Mouse (Mus musculus) G1E (cell line): ENCODE measurements around the gene Naa80. TPM values are rescaled to one million over a fixed set of nuclear protein-coding genes. Genes with fewer than 3 reads are reported as not detected.

Source experiments
- ATAC-seq: 2 replicates; pipeline ENCODE4 v1.8.0; 2016; ENCODE audit warnings: mild to moderate bottlenecking; ENCODE audit not compliant: insufficient number of reproducible peaks, poor library complexity, low FRiP score, severe bottlenecking; ENCODE audit errors: extremely low read depth
- DNase-seq: peaks from one replicate; pipeline ENCODE4 v3.0.0; 2012; ENCODE audit warnings: low spot score
- H3K27me3 ChIP-seq: 2 replicates; pipeline ENCODE4 v1.6.1; 2012; ENCODE audit warnings: mild to moderate bottlenecking, low read length, inconsistent platforms; ENCODE audit not compliant: insufficient read depth
- H3K36me3 ChIP-seq: replicated peaks from 2 replicates; pipeline ENCODE3; 2012; ENCODE audit warnings: mild to moderate bottlenecking, inconsistent platforms
- H3K4me1 ChIP-seq: 2 replicates; pipeline ENCODE4 v1.6.1; 2012; ENCODE audit warnings: low read depth, low read length, inconsistent platforms, mixed read lengths; ENCODE audit not compliant: insufficient read depth
- H3K4me3 ChIP-seq: 2 replicates; pipeline ENCODE4 v1.5.1; 2012; ENCODE audit warnings: low read depth, mild to moderate bottlenecking, inconsistent platforms, low read length, moderate library complexity, mixed read lengths
- H3K9me3 ChIP-seq: replicated peaks from 2 replicates; pipeline ENCODE4 v1.6.1; 2012; ENCODE audit warnings: inconsistent platforms
- CTCF ChIP-seq: IDR thresholded peaks from 2 replicates; pipeline ENCODE4 v1.5.1; 2012; ENCODE audit warnings: low read depth, low read length, inconsistent platforms, mixed read lengths
- GATA1 ChIP-seq: IDR thresholded peaks from 2 replicates; pipeline ENCODE4 v1.6.1; 2012; ENCODE audit warnings: borderline replicate concordance, low read length, inconsistent platforms, mixed read lengths
- GATA2 ChIP-seq: IDR thresholded peaks from 2 replicates; pipeline ENCODE4 v1.6.1; 2012; ENCODE audit warnings: low read depth, low read length, inconsistent platforms, borderline replicate concordance
- POLR2AphosphoS5 ChIP-seq: IDR thresholded peaks from 2 replicates; pipeline ENCODE4 v1.6.1; 2012; ENCODE audit warnings: low read depth, low read length, inconsistent platforms; ENCODE audit not compliant: insufficient replicate concordance
- TAL1 ChIP-seq: conservative IDR thresholded peaks from 2 replicates; pipeline ENCODE4 v1.6.1; 2012; ENCODE audit warnings: low read depth, low read length, inconsistent platforms, mixed read lengths
- polyA plus RNA-seq: library from polyadenylated mRNA; stranded (reverse); fragments of >175 nt; gene quantifications from 2 replicates; pipeline ENCODE4 v1.2.3, GENCODE M21; 2012
- total RNA-seq, 2 experiments: library from RNA; stranded (forward) in 1 of 2; stranded (reverse) in 1 of 2; fragments of 200-1000 nt in 1 of 2; fragments of >200 nt in 1 of 2; fragmentation: Nextera tagmentation in 1 of 2; gene quantifications; 2 replicates each; pipeline ENCODE4 v1.2.3; 2014 to 2017

Naa80 gene
- total and polyA plus RNA-seq, 3 experiments = 14.6 to 53.8 (median 17.4) TPM

GRCm38 (mm10) chr9:107540420-107540819, 38.3 kb upstream of the Naa80 start:
- peaks cover 81% of the 10 kb centered on the region for H3K4me1 ChIP-seq
- no peaks in the 10 kb centered on the region for H3K27me3 ChIP-seq
- H3K4me3 ChIP-seq = no peak overlapping the region
- DNase-seq (no peak), ATAC-seq (no peak)
- H3K36me3 ChIP-seq = peaks cover 81% of the 10 kb centered on the region
- H3K9me3 ChIP-seq = no peaks in the 10 kb centered on the region
- TF ChIP-seq GATA2 = no peak
- no peak for TF ChIP-seq TAL1
- TF ChIP-seq CTCF = no peak
- TF ChIP-seq GATA1 = no peak
- no peak for TF ChIP-seq POLR2AphosphoS5

- no peak for TF ChIP-seq TAL1
- no peak for TF ChIP-seq CTCF
- no peak for TF ChIP-seq GATA2
- no peak for TF ChIP-seq GATA1
- no peak for TF ChIP-seq POLR2AphosphoS5
- peak overlapping the region; percentile 79; the same call in 1 of the 2 replicates for H3K4me3 ChIP-seq
- H3K9me3 ChIP-seq = no peaks in the 10 kb centered on the region
- DNase-seq (no peak), ATAC-seq (no peak)
- H3K36me3 ChIP-seq = peaks cover 80% of the 10 kb centered on the region
- H3K27me3 ChIP-seq = no peaks in the 10 kb centered on the region
- H3K4me1 ChIP-seq = peaks cover 79% of the 10 kb centered on the region
Measured at GRCm38 (mm10) chr9:107541005-107541404, 37.7 kb upstream of the Naa80 start.

DNA sequence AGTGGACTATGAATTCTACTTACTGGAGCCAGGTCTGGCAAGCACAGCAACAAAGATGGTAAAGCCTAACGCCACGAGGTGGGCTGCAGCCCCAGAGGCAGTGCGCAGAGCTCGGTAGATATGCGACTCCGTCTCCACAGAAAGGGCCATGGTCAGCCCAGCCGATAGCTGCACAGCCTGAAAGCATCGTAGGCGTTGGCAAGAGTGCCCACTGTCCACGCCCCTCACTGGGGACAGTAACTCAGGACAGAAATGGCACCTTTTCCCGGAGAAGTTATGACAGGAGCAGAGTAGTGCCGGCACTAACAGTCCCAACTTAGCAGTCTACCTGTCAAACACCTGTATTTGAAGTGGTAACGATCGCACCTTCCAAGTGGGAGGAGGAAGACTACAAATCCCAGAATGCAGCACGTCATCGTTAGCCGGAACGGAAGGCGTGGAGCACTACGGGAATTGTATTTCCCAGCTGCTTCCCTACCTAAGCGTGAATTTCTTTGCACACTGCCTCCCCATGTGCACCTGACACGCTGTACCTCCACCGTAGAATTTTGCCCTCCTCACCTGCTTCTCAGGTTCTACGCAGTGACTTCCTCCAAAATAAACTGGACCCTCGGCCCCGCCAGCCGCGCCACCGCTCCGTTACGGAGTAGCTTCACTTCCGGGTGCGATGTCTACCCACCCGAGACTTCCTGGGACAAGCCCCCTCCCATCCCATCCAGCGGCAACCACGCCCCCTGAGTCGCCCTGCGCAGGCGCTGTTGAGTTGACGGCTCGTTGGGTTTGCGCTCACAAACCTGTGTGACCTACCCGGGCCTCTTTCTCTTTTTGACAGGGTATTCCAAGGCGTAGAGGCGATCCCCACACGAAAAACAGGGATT, 37.0 kb upstream of the Naa80 start, which contains the start of the genes Cyb561d2 and Nprl2:
Gene Cyb561d2, minus strand, starts transcription at position 720 of the 878 bp plus-strand sequence.
Gene Nprl2, plus strand, starts transcription at position 753 of the 878 bp plus-strand sequence.
- H3K36me3 ChIP-seq = peaks cover 80% of the 10 kb centered on the region
- TF ChIP-seq GATA1 (no peak), CTCF (no peak), POLR2AphosphoS5 (no peak), GATA2 (no peak), TAL1 (no peak)
- no peaks in the 10 kb centered on the region for H3K9me3 ChIP-seq
- no peaks in the 10 kb centered on the region for H3K27me3 ChIP-seq
- DNase-seq (peak; percentile 94), ATAC-seq (peak; percentile 85)
- H3K4me3 ChIP-seq = peak within 1 kb of the TSS; percentile 79
- peaks cover 79% of the 10 kb centered on the region for H3K4me1 ChIP-seq

DNA sequence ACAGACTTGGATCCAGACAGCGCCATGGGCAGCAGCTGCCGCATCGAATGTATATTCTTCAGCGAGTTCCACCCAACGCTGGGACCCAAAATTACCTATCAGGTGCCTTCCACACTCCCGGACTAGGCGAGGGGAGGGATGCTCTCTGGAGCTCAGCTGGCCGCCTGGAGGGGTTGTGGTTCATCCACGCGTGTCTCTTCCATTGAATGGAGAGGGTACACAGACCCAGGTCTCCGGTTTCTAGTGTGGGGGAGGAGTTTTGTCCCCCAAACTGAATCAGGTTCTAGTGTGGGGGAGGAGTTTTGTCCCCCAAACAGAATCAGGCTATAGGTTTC, 36.4 kb upstream of the Naa80 start:
- ATAC-seq (no peak), DNase-seq (no peak)
- H3K36me3 ChIP-seq = peaks cover 74% of the 10 kb centered on the region
- TF ChIP-seq GATA1 (no peak), CTCF (no peak), POLR2AphosphoS5 (no peak), TAL1 (no peak), GATA2 (no peak)
- peak overlapping the region; percentile 79 for H3K4me3 ChIP-seq
- H3K27me3 ChIP-seq = no peaks in the 10 kb centered on the region
- H3K4me1 ChIP-seq = peaks cover 79% of the 10 kb centered on the region
- no peaks in the 10 kb centered on the region for H3K9me3 ChIP-seq

GRCm38 (mm10) chr9:107542721-107543120, 36.0 kb upstream of the Naa80 start:
- no peak for DNase-seq
- no peaks in the 10 kb centered on the region for H3K27me3 ChIP-seq
- peaks cover 70% of the 10 kb centered on the region for H3K36me3 ChIP-seq
- TF ChIP-seq GATA2 (no peak), TAL1 (no peak), CTCF (no peak), GATA1 (no peak), POLR2AphosphoS5 (no peak)
- H3K9me3 ChIP-seq = no peaks in the 10 kb centered on the region
- no peak for ATAC-seq
- peaks cover 79% of the 10 kb centered on the region for H3K4me1 ChIP-seq
- peak overlapping the region; percentile 79 for H3K4me3 ChIP-seq

DNA sequence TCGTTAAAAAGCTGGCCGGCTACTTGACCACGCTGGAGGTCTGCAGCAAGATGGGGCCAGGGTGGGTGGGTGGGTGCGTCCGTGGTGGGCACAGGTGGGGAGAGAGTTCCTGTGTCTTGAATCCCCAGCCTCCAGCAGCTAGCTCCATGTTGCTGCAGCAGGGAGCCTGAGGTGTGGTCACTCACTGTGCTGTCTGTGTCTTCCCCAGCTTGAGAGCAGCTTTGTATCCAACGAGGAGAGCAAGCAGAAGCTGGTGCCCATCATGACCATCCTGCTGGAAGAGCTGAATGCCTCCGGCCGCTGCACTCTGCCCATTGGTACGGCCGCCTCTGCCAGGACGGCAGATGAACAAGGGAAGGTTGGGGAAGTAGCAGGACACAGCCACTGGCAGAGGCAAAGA, 35.4 kb upstream of the Naa80 start:
- Histone ChIP-seq H3K4me3 (no peak overlapping the region; the same call in 1 of the 2 replicates), H3K4me1 (peaks cover 79% of the 10 kb centered on the region), H3K36me3 (peaks cover 64% of the 10 kb centered on the region), H3K27me3 (no peaks in the 10 kb centered on the region), H3K9me3 (no peaks in the 10 kb centered on the region)
- TF ChIP-seq CTCF (no peak), GATA2 (no peak), TAL1 (no peak), GATA1 (no peak), POLR2AphosphoS5 (no peak)
- no peak for ATAC-seq
- no peak for DNase-seq
